Mouse (Mus musculus) liver, embryonic 14.5 days (tissue): Measurements from ENCODE around the gene Mpped2. TPM values are rescaled to one million over a fixed set of nuclear protein-coding genes. Genes with fewer than 3 reads are reported as not detected.

ENCODE experiments used
- ATAC-seq: fragments of 200-750 bp; cut with Nextera tagmentation; 2 replicates; pipeline ENCODE4 v1.8.0; 2017; ENCODE audit warnings: moderate number of reproducible peaks, mild to moderate bottlenecking, moderate library complexity; ENCODE audit not compliant: insufficient read depth
- DNase-seq, 3 experiments: peaks; one replicate each; pipeline ENCODE4 v3.0.0-alpha.2; 2012 to 2013; ENCODE audit warnings: low read depth in 3 of 3, low spot score in 3 of 3
- H3K27ac ChIP-seq: fragments of 300-500 bp; sonication (generic); 2 replicates; pipeline ENCODE4 v1.5.1; 2014; ENCODE audit warnings: moderate library complexity, mild to moderate bottlenecking, control low read depth, inconsistent platforms
- H3K27me3 ChIP-seq: fragments of 300-500 bp; sonication (generic); 2 replicates; pipeline ENCODE4 v1.6.1; 2014; ENCODE audit warnings: mild to moderate bottlenecking, low read length, moderate library complexity; ENCODE audit not compliant: control insufficient read depth, insufficient read depth
- H3K36me3 ChIP-seq: fragments of 300-500 bp; sonication (generic); replicated peaks from 2 replicates; pipeline ENCODE4 v1.6.1; 2014; ENCODE audit warnings: low read depth; ENCODE audit not compliant: control insufficient read depth, insufficient read depth
- H3K4me1 ChIP-seq, 2 experiments: fragments of 200-500 bp in 1 of 2; fragments of 300-500 bp in 1 of 2; sonication (generic) in 1 of 2; replicated peaks; 2 replicates each; pipeline ENCODE4 v1.6.1; 2012 to 2014; ENCODE audit warnings: antibody characterized with exemption in 1 of 2, inconsistent platforms in 1 of 2, low read length in 1 of 2; ENCODE audit not compliant: control insufficient read depth in 2 of 2, insufficient read depth in 2 of 2
- H3K4me2 ChIP-seq: fragments of 300-500 bp; sonication (generic); 2 replicates; pipeline ENCODE4 v1.6.1; 2014; ENCODE audit warnings: low read depth, mild to moderate bottlenecking, control low read depth, moderate library complexity
- H3K4me3 ChIP-seq, 2 experiments: fragments of 200-500 bp in 1 of 2; fragments of 300-500 bp in 1 of 2; sonication (generic) in 1 of 2; 2 replicates each; pipeline ENCODE4 v1.5.1; 2012 to 2014; ENCODE audit warnings: low read depth in 2 of 2, low read length in 2 of 2, mild to moderate bottlenecking in 2 of 2, control low read depth in 1 of 2, inconsistent platforms in 1 of 2, moderate library complexity in 1 of 2; ENCODE audit not compliant: insufficient read depth in 1 of 2
- H3K9ac ChIP-seq: fragments of 300-500 bp; sonication (generic); replicated peaks from 2 replicates; pipeline ENCODE4 v1.6.1; 2014; ENCODE audit warnings: mild to moderate bottlenecking, control low read depth, moderate library complexity
- H3K9me3 ChIP-seq: fragments of 300-500 bp; sonication (generic); 2 replicates; pipeline ENCODE4 v1.6.1; 2016; ENCODE audit warnings: low read length, mixed read lengths; ENCODE audit not compliant: control insufficient read depth
- CTCF ChIP-seq: IDR thresholded peaks from 2 replicates; pipeline ENCODE4 v1.5.1; 2016; ENCODE audit warnings: antibody characterized with exemption, low read depth, control low read depth
- EP300 ChIP-seq: IDR thresholded peaks from 2 replicates; pipeline ENCODE4 v1.6.1; 2016; ENCODE audit warnings: antibody characterized with exemption, low read depth
- WGBS: fragments of 180-500 bp; shearing (Covaris S2); extraction: QIAGEN DNeasy Blood & Tissue Kit; methylation state at CpG from one replicate; pipeline ENCODE4 v1.1.7; 2014; ENCODE audit not compliant: insufficient replicate concordance; 5-methylcytosine and 5-hydroxymethylcytosine counted together
- polyA plus RNA-seq, 2 experiments: library from polyadenylated mRNA; depleted of rRNA in 1 of 2; stranded (reverse) in 1 of 2; unstranded in 1 of 2; fragments of >200 nt; fragmentation: Nextera tagmentation in 1 of 2; extraction: Ambion mirVana in 1 of 2; gene quantifications; 2 replicates each; pipeline versions ENCODE4 v1.2.1 to v1.2.3; 2012 to 2014

The Mpped2 gene
- polyA plus RNA-seq, 2 experiments = 0.67 to 0.68 TPM

GRCm38 (mm10) chr2:106778861-106779516 lies 85.9 kb downstream of the Mpped2 start:
- no peaks in the 10 kb centered on the region for H3K9me3 ChIP-seq
- no peak for ATAC-seq
- H3K4me3 ChIP-seq = no peak overlapping the region
- WGBS = 59% methylated on average over 7 of the region's 7 CpGs
- no peaks in the 10 kb centered on the region for H3K27me3 ChIP-seq
- no peak for TF ChIP-seq CTCF
- TF ChIP-seq EP300 = no peak
- H3K36me3 ChIP-seq = no peaks in the 10 kb centered on the region
- no peak overlapping the region for H3K27ac ChIP-seq
- DNase-seq = no peak
- H3K4me1 ChIP-seq = no peaks in the 10 kb centered on the region
- no peak overlapping the region for H3K4me2 ChIP-seq
- H3K9ac ChIP-seq = no peak overlapping the region

DNA sequence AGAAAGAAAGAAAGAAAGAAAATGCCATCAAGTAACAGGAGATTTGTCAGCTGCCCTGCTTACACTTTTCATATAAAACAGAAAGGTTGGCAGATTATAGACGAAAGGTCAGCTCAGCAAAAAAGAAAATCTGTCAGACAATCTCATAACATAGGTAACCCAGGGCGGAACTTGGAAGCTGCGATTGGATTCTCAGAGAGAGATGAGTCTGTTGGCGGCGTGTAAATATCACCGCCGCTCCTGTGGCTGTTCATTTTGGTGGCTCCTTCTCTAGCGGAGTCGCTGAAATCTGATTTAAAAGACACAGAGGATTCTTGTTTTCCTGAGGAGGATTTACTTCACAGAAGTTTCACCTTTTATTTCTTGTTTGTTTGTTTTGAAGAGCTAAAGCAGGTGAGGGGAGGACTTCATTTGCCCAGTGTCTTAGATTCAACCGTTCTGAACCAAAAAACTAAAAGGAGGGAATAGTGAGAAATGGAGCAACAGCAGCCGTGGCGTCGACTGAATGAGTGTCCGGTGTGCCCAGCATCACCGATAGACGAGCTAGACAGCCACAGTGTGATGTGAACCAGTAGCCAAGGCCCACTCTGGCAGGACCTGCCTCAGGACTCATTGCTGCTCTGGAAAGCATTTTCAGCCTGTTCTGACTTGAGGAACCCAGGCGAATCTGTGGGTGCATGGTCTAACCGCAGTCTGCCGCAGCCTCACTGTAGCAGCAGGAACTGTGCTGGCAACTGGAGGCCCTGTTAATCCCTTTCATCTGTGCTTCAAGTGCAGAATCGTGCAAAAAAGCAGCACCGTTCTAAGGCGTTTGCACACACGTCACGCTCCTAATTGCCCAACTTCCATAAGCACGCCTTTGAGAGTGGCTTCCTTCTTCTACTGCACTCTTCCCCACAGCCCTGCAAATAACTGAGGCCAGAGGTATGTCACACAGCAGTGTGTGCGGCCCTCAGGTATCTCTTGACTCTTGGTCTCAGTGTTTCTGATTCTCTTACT lies 88.4 kb downstream of the Mpped2 start:
- H3K4me2 ChIP-seq = no peak overlapping the region
- H3K4me3 ChIP-seq = no peak overlapping the region
- DNase-seq (no peak), ATAC-seq (no peak)
- no peak overlapping the region for H3K9ac ChIP-seq
- H3K9me3 ChIP-seq = no peaks in the 10 kb centered on the region
- TF ChIP-seq EP300 (no peak), CTCF (no peak)
- no peaks in the 10 kb centered on the region for H3K4me1 ChIP-seq
- WGBS = 75% methylated on average over 26 of the region's 26 CpGs
- H3K27ac ChIP-seq = no peak overlapping the region
- H3K36me3 ChIP-seq = no peaks in the 10 kb centered on the region
- no peaks in the 10 kb centered on the region for H3K27me3 ChIP-seq

GRCm38 (mm10) chr2:106783311-106783710 lies 90.2 kb downstream of the Mpped2 start:
- DNase-seq (no peak), ATAC-seq (no peak)
- TF ChIP-seq EP300 (no peak), CTCF (no peak)
- H3K36me3 ChIP-seq = no peaks in the 10 kb centered on the region
- no peak overlapping the region for H3K27ac ChIP-seq
- H3K4me2 ChIP-seq = no peak overlapping the region
- no peaks in the 10 kb centered on the region for H3K27me3 ChIP-seq
- 62% methylated on average over 4 of the region's 4 CpGs for WGBS
- no peaks in the 10 kb centered on the region for H3K9me3 ChIP-seq
- no peak overlapping the region for H3K4me3 ChIP-seq
- 0 out of 4 replicates have a peak, but pooled peaks cover 0 to 3% of the 10 kb centered on the region in 2 experiments for H3K4me1 ChIP-seq
- no peak overlapping the region for H3K9ac ChIP-seq

DNA sequence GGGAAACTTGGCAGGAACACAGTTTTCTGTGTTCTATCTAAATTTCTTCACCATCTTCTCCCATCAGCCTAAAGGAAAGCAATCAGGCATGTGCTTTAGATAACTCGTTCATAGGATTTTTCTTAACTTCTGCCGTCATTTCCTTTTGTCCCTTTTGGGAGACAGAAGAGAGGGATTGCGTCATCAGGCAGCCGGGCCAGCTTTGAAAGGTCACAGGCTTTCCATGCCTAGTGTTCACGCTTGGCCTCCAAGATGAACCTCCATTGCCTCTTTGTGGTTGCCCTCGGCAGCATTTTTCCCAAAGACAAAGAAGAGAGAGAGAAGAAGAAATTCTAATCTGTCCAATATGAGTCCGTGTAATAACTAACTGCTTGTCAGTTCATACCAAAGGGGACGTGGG lies 95.0 kb downstream of the Mpped2 start:
- Histone ChIP-seq H3K4me3 (no peak overlapping the region), H3K27me3 (no peaks in the 10 kb centered on the region), H3K4me2 (no peak overlapping the region), H3K9ac (no peak overlapping the region), H3K27ac (no peak overlapping the region), H3K4me1 (peaks cover 0 to 10% of the 10 kb centered on the region in 2 experiments; a peak in 2 of 4 replicates), H3K9me3 (no peaks in the 10 kb centered on the region), H3K36me3 (no peaks in the 10 kb centered on the region)
- DNase-seq (no peak), ATAC-seq (no peak)
- 42% methylated on average over 8 of the region's 8 CpGs for WGBS
- TF ChIP-seq EP300 = no peak
- no peak for TF ChIP-seq CTCF

- no peak overlapping the region for H3K27ac ChIP-seq
- H3K27me3 ChIP-seq = no peaks in the 10 kb centered on the region
- H3K4me1 ChIP-seq = peaks cover 0 to 10% of the 10 kb centered on the region in 2 experiments; a peak in 2 of 4 replicates
- no peak for TF ChIP-seq EP300
- no peak for TF ChIP-seq CTCF
- H3K4me2 ChIP-seq = no peak overlapping the region
- no peaks in the 10 kb centered on the region for H3K36me3 ChIP-seq
- 54% methylated on average over 4 of the region's 4 CpGs for WGBS
- no peak overlapping the region for H3K4me3 ChIP-seq
- ATAC-seq = no peak
- H3K9ac ChIP-seq = no peak overlapping the region
- no peak for DNase-seq
- H3K9me3 ChIP-seq = no peaks in the 10 kb centered on the region
Measured at GRCm38 (mm10) chr2:106788573-106788972, 95.5 kb downstream of the Mpped2 start.
